In genomic region chr15:99596056-99596687, GRCm38 (mm10) we compare ENCODE assay signal across 8 mouse cellular contexts. TPM values are rescaled to one million over a fixed set of nuclear protein-coding genes. Genes with fewer than 3 reads are reported as not detected.
DNase-seq lines count a peak whose midpoint lies in the region; ATAC-seq and TF ChIP-seq lines count a peak whose summit lies in the region.

No protein-coding gene starts in this region.

- H3K9me3 ChIP-seq in embryonic facial prominence, embryonic 15.5 days (replicated peaks): no peaks in the 10 kb centered on the region
- H3K9me3 ChIP-seq in heart, embryonic 10.5 days: no peaks in the 10 kb centered on the region
- H3K9me3 ChIP-seq in kidney, embryonic 15.5 days (replicated peaks): no peaks in the 10 kb centered on the region
- no peaks in the 10 kb centered on the region for H3K9me3 ChIP-seq in limb, embryonic 15.5 days

- H3K27ac ChIP-seq in bone marrow, adult 2 months (ENCODE audit: control insufficient read depth, insufficient read depth, low read depth, low read length, poor library complexity): no peak overlapping the region
- H3K27ac ChIP-seq in embryonic facial prominence, embryonic 15.5 days (replicated peaks): no peak overlapping the region
- H3K27ac ChIP-seq in heart, embryonic 10.5 days: no peak overlapping the region
- no peak overlapping the region for H3K27ac ChIP-seq in kidney, embryonic 15.5 days
- no peak overlapping the region for H3K27ac ChIP-seq in limb, embryonic 15.5 days

- no peak overlapping the region for H3K4me3 ChIP-seq in bone marrow, adult 2 months (replicated peaks; ENCODE audit: control insufficient read depth, low read depth, low read length)
- H3K4me3 ChIP-seq in embryonic facial prominence, embryonic 15.5 days (replicated peaks): no peak overlapping the region
- H3K4me3 ChIP-seq in heart, embryonic 10.5 days: no peak overlapping the region
- no peak overlapping the region for H3K4me3 ChIP-seq in kidney, embryonic 15.5 days (replicated peaks)
- no peak overlapping the region for H3K4me3 ChIP-seq in limb, embryonic 15.5 days

- peaks cover 82% of the 10 kb centered on the region for H3K27me3 ChIP-seq in embryonic facial prominence, embryonic 15.5 days
- peaks cover 91% of the 10 kb centered on the region for H3K27me3 ChIP-seq in heart, embryonic 10.5 days (ENCODE audit: insufficient read depth, poor library complexity, severe bottlenecking)
- peaks cover 80% of the 10 kb centered on the region for H3K27me3 ChIP-seq in kidney, embryonic 15.5 days
- H3K27me3 ChIP-seq in limb, embryonic 15.5 days: peaks cover 79% of the 10 kb centered on the region

- DNase-seq in B cell, adult 2 months: peak; percentile 75 to 76
- peak; percentile 90 for DNase-seq in heart, embryonic 10.5 days (ENCODE audit: low spot score)
- peak; percentile 50 to 56 for DNase-seq in spleen, postnatal 36 days (ENCODE audit: low spot score in 2 of 2)

- WGBS in bone marrow, adult 2 months: 2% methylated on average over 7 of the region's 7 CpGs
- WGBS in embryonic facial prominence, embryonic 15.5 days: under 1% methylated on average over 7 of the region's 7 CpGs
- 1% methylated on average over 7 of the region's 7 CpGs for WGBS in heart, embryonic 10.5 days
- 3% methylated on average over 7 of the region's 7 CpGs for WGBS in kidney, embryonic 15.5 days
- under 1% methylated on average over 7 of the region's 7 CpGs for WGBS in limb, embryonic 15.5 days

- TF ChIP-seq POLR2A in bone marrow, adult 2 months (IDR thresholded peaks at IDR 0.05; ENCODE audit: borderline replicate concordance, control insufficient read depth, low read depth, low read length): no peak

- no peaks in the 10 kb centered on the region for H3K36me3 ChIP-seq in embryonic facial prominence, embryonic 15.5 days
- no peaks in the 10 kb centered on the region for H3K36me3 ChIP-seq in heart, embryonic 10.5 days
- no peaks in the 10 kb centered on the region for H3K36me3 ChIP-seq in kidney, embryonic 15.5 days
- H3K36me3 ChIP-seq in limb, embryonic 15.5 days: no peaks in the 10 kb centered on the region

- ATAC-seq in embryonic facial prominence, embryonic 15.5 days (ENCODE audit: insufficient number of reproducible peaks, low FRiP score, low TSS enrichment, low read depth): peak; percentile 78
- ATAC-seq in kidney, embryonic 15.5 days (replicated peaks; ENCODE audit: low FRiP score): peak; percentile 65
- peak; percentile 50; the same call in 1 of the 2 replicates for ATAC-seq in limb, embryonic 15.5 days (ENCODE audit: insufficient number of reproducible peaks, low FRiP score, low TSS enrichment, low read depth)
- ATAC-seq in monocyte, adult 5-6 weeks (replicated peaks; ENCODE audit: insufficient number of reproducible peaks, low FRiP score, low TSS enrichment, poor library complexity, severe bottlenecking): peak; percentile 57

- TF ChIP-seq CTCF in bone marrow, adult 2 months (IDR thresholded peaks at IDR 0.05; ENCODE audit: control insufficient read depth, insufficient read depth, low read length): peak; percentile 96

- no peak overlapping the region for H3K4me2 ChIP-seq in embryonic facial prominence, embryonic 15.5 days (replicated peaks)
- H3K4me2 ChIP-seq in kidney, embryonic 15.5 days: no peak overlapping the region
- H3K4me2 ChIP-seq in limb, embryonic 15.5 days: no peak overlapping the region

- no peak overlapping the region for H3K9ac ChIP-seq in embryonic facial prominence, embryonic 15.5 days
- H3K9ac ChIP-seq in kidney, embryonic 15.5 days: no peak overlapping the region
- no peak overlapping the region for H3K9ac ChIP-seq in limb, embryonic 15.5 days

- no peaks in the 10 kb centered on the region for H3K4me1 ChIP-seq in bone marrow, adult 2 months (ENCODE audit: control insufficient read depth, insufficient read depth, low read length)
- peaks cover 7% of the 10 kb centered on the region for H3K4me1 ChIP-seq in embryonic facial prominence, embryonic 15.5 days
- H3K4me1 ChIP-seq in heart, embryonic 10.5 days: peaks cover 30% of the 10 kb centered on the region
- peaks cover 25% of the 10 kb centered on the region for H3K4me1 ChIP-seq in kidney, embryonic 15.5 days
- H3K4me1 ChIP-seq in limb, embryonic 15.5 days: peaks cover 7% of the 10 kb centered on the region

RNA-seq across cellular contexts. Expression of gene Aqp6, which starts 5.0 kb away (rescaled TPM):
- polyA plus RNA-seq in bone marrow, adult 2 months (2011; ENCODE audit: insufficient read depth, insufficient read length, low replicate concordance, missing spikeins): not detected in 2 replicates
- polyA plus RNA-seq in embryonic facial prominence, embryonic 15.5 days (2015; fragmentation: Nextera tagmentation; extraction: Ambion mirVana): not detected in 2 replicates
- 0.06 TPM in 1 of 2 replicates, not detected in the other for polyA plus RNA-seq in heart, embryonic 10.5 days (2016; fragmentation: Nextera tagmentation; extraction: Ambion mirVana)
- polyA plus RNA-seq in kidney, embryonic 15.5 days (2015; fragmentation: Nextera tagmentation; extraction: Ambion mirVana): 0.08 TPM in 1 of 2 replicates, not detected in the other
- polyA plus RNA-seq in limb, embryonic 15.5 days (2015; fragmentation: Nextera tagmentation; extraction: Ambion mirVana): not detected in 2 replicates
- not detected in 3 replicates for total RNA-seq in monocyte, adult 5-6 weeks (2017)

RNA-seq across cellular contexts. Expression of gene Aqp5, which starts 5.6 kb away (rescaled TPM):
- not detected in 2 replicates for polyA plus RNA-seq in bone marrow, adult 2 months (2011; ENCODE audit: insufficient read depth, insufficient read length, low replicate concordance, missing spikeins)
- 3.5 and 6.0 TPM in 2 replicates for polyA plus RNA-seq in embryonic facial prominence, embryonic 15.5 days (2015; fragmentation: Nextera tagmentation; extraction: Ambion mirVana)
- polyA plus RNA-seq in heart, embryonic 10.5 days (2016; fragmentation: Nextera tagmentation; extraction: Ambion mirVana): 3.5 and 5.3 TPM in 2 replicates
- polyA plus RNA-seq in kidney, embryonic 15.5 days (2015; fragmentation: Nextera tagmentation; extraction: Ambion mirVana): 1.5 and 2.6 TPM in 2 replicates
- polyA plus RNA-seq in limb, embryonic 15.5 days (2015; fragmentation: Nextera tagmentation; extraction: Ambion mirVana): 0.12 TPM in 1 of 2 replicates, not detected in the other
- total RNA-seq in monocyte, adult 5-6 weeks (2017): not detected in 3 replicates

RNA-seq across cellular contexts. Expression of gene Aqp2, which starts 17.3 kb away (rescaled TPM):
- polyA plus RNA-seq in bone marrow, adult 2 months (2011; ENCODE audit: insufficient read depth, insufficient read length, low replicate concordance, missing spikeins): not detected in 2 replicates
- polyA plus RNA-seq in embryonic facial prominence, embryonic 15.5 days (2015; fragmentation: Nextera tagmentation; extraction: Ambion mirVana): not detected in 2 replicates
- polyA plus RNA-seq in heart, embryonic 10.5 days (2016; fragmentation: Nextera tagmentation; extraction: Ambion mirVana): 0.15 TPM in 1 of 2 replicates, not detected in the other
- polyA plus RNA-seq in kidney, embryonic 15.5 days (2015; fragmentation: Nextera tagmentation; extraction: Ambion mirVana): 42.5 and 66.2 TPM in 2 replicates
- polyA plus RNA-seq in limb, embryonic 15.5 days (2015; fragmentation: Nextera tagmentation; extraction: Ambion mirVana): not detected in 2 replicates
- total RNA-seq in monocyte, adult 5-6 weeks (2017): not detected in 3 replicates

RNA-seq across cellular contexts. Expression of gene Racgap1, which starts 55.3 kb away (rescaled TPM):
- 57.9 and 66.4 TPM in 2 replicates for polyA plus RNA-seq in bone marrow, adult 2 months (2011; ENCODE audit: insufficient read depth, insufficient read length, low replicate concordance, missing spikeins)
- polyA plus RNA-seq in embryonic facial prominence, embryonic 15.5 days (2015; fragmentation: Nextera tagmentation; extraction: Ambion mirVana): 110 and 118 TPM in 2 replicates
- polyA plus RNA-seq in heart, embryonic 10.5 days (2016; fragmentation: Nextera tagmentation; extraction: Ambion mirVana): 138 TPM in 2 replicates
- polyA plus RNA-seq in kidney, embryonic 15.5 days (2015; fragmentation: Nextera tagmentation; extraction: Ambion mirVana): 141 and 147 TPM in 2 replicates
- 105 and 106 TPM in 2 replicates for polyA plus RNA-seq in limb, embryonic 15.5 days (2015; fragmentation: Nextera tagmentation; extraction: Ambion mirVana)
- 16.4 to 36.9 TPM (median 17.8 TPM) in 3 replicates for total RNA-seq in monocyte, adult 5-6 weeks (2017)

Comparison
In these comparisons a context has a peak if more than half of its experiments do, and no peak if none do; other contexts are left out.
1. RNA of gene Aqp2, which starts 17.3 kb away (polyA plus RNA-seq): 42.5 to 66.2 TPM in kidney, embryonic 15.5 days; not detected in bone marrow, adult 2 months, 0.15 TPM in heart, embryonic 10.5 days, not detected in limb, embryonic 15.5 days and not detected in embryonic facial prominence, embryonic 15.5 days; every median in the first group is over 10 times any median in the second.
2. Peak in every context shown above with its lines, with median percentiles within 50 percentile points of each other: DNase-seq and ATAC-seq.